Mouse (Mus musculus): ENCODE data around the gene Scgb2b26. TPM values are rescaled to one million over a fixed set of nuclear protein-coding genes. Genes with fewer than 3 reads are reported as not detected.
"Not testable (repeated sequence)": the region's sequence is repeated elsewhere in the genome, so short reads cannot be mapped to it uniquely, and the experiment has no call there.

Gene Scgb2b26
- not detected in 2 replicates for total RNA-seq (2015)
- not detected in 2 replicates for total RNA-seq (2017)

- ATAC-seq (replicated peaks; ENCODE audit: poor library complexity): no peak
Measured at GRCm38 (mm10) chr7:33944940-33945339, at the start of gene Scgb2b26. Gene Scgb2b26 (minus strand): TSS chr7:33945040.

GRCm38 (mm10) chr7:33982281-33982680, 37.4 kb upstream of the Scgb2b26 start:
- not testable (repeated sequence) for ATAC-seq (replicated peaks; ENCODE audit: poor library complexity)

GRCm38 (mm10) chr7:33902982-33903381, 41.9 kb downstream of the Scgb2b26 start:
- no peak for ATAC-seq (replicated peaks; ENCODE audit: poor library complexity)

GRCm38 (mm10) chr7:33900803-33901202, 44.0 kb downstream of the Scgb2b26 start:
- no peak for ATAC-seq (replicated peaks; ENCODE audit: poor library complexity)

- peak; percentile 91 for ATAC-seq (replicated peaks; ENCODE audit: poor library complexity)
Measured at GRCm38 (mm10) chr7:33900007-33900406, 44.8 kb downstream of the Scgb2b26 start.

Other genes with a start within 250 kb of the Scgb2b26 start
- not detected in 2 replicates for gene Scgb2b24, start 205.7 kb downstream of the Scgb2b26 start, total RNA-seq (2015)
- not detected in 2 replicates for gene Scgb2b24, start 205.7 kb downstream of the Scgb2b26 start, total RNA-seq (2017)
- not detected in 2 replicates for gene Scgb1b24, start 201.2 kb downstream of the Scgb2b26 start, total RNA-seq (2015)
- not detected in 2 replicates for gene Scgb1b24, start 201.2 kb downstream of the Scgb2b26 start, total RNA-seq (2017)
- gene Scgb2b27, start 68.9 kb upstream of the Scgb2b26 start, total RNA-seq (2015): not detected in 2 replicates
- gene Scgb2b27, start 68.9 kb upstream of the Scgb2b26 start, total RNA-seq (2017): not detected in 2 replicates
- gene Scgb1b27, start 76.4 kb upstream of the Scgb2b26 start, total RNA-seq (2015): not detected in 2 replicates
- not detected in 2 replicates for gene Scgb1b27, start 76.4 kb upstream of the Scgb2b26 start, total RNA-seq (2017)
- gene Scgb1b30, start 150.4 kb upstream of the Scgb2b26 start, total RNA-seq (2015): not detected in 2 replicates
- not detected in 2 replicates for gene Scgb1b30, start 150.4 kb upstream of the Scgb2b26 start, total RNA-seq (2017)
- gene Wtip, start 188.2 kb upstream of the Scgb2b26 start, total RNA-seq (2015): 0.20 and 0.34 TPM in 2 replicates
- not detected in 2 replicates for gene Wtip, start 188.2 kb upstream of the Scgb2b26 start, total RNA-seq (2017)
- gene Uba2, start 224.6 kb upstream of the Scgb2b26 start, total RNA-seq (2015): 180 and 208 TPM in 2 replicates
- gene Uba2, start 224.6 kb upstream of the Scgb2b26 start, total RNA-seq (2017): 184 and 193 TPM in 2 replicates